Mouse (Mus musculus) embryo, embryonic 9.5 days (tissue): ENCODE data around the gene Tmem248.

ENCODE experiments used
- DNase-seq: peaks from one replicate; pipeline ENCODE4 v3.0.0-alpha.2; 2017; ENCODE audit errors: extremely low spot score

Gene Tmem248

DNA sequence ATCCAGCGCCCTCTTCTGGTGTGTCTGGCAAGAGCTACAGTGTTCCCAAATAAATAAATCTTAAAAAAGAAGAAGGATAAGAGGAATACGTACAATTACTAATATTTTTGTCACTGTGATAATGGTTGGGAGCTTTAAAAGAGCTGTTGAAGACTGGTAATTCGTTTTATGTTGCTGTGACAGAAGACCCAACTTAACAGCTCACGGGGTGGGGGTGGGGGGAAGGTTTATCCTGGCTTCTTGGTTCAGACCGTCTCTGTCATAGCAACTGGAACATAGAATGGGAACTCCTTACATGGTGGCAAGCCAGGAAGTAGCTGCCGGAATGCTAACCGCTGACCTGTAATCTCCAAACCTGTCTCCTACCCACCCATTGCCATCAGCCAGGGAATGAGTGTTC lies at the start of gene Tmem248:
Gene Tmem248 (plus strand): TSS at position 301 of the 400 bp plus-strand sequence.
- no peak for DNase-seq

DNA sequence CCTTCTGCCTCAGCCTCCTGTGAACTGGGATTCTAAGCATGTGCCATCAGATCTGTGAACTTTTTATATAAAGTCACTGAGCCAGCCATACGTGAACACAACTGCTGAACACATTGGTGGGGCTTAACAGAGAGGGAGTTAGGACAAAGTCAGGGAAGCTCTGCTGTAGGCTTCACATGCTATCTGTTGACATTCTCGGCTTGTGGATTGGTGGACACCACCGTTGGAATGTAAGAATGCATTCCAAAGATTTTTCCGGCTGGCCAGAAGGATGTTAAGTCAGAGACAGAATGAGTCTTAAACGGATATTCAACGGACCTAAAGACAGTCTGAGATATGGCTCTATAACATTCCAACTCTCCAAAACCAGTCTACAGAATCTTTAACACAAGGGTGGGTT lies 47.8 kb upstream of the Tmem248 start:
- DNase-seq, result no peak

DNA sequence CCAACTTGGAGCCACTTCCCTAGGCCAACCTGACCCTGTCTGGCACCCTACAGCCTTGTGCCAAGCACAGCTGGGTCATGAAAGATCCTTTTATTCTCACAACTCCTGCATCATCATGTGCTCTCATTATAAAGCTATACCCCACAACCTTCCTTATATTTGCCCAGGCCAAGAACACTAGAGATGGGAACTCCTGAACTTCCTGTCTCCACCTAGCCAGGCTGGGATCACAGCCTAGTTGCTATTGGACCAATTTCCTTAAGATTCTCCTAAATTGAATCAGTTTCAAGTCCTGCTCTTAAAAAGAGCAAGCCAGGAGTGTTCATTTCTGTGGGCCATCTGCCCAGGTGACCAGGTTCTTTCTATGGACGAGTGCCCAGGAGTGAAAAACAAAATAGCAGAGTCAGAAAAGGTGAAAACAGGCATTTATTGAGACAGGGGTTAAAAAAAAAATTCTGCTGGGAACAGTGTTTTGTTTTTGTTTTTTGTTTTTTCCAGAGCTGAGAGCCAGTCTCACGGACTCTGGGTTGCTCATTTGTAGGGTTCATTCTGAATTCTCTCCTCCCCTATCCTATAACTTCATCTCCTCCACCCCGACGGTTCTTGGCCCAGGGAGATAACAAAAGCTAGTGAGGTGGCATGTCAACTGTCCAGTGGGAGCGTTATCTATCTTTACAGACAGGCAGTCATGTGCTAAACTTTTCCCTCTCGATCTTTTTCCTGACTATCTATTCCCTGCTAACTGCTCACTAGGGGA lies 46.0 kb upstream of the Tmem248 start:
- no peak for DNase-seq

DNA sequence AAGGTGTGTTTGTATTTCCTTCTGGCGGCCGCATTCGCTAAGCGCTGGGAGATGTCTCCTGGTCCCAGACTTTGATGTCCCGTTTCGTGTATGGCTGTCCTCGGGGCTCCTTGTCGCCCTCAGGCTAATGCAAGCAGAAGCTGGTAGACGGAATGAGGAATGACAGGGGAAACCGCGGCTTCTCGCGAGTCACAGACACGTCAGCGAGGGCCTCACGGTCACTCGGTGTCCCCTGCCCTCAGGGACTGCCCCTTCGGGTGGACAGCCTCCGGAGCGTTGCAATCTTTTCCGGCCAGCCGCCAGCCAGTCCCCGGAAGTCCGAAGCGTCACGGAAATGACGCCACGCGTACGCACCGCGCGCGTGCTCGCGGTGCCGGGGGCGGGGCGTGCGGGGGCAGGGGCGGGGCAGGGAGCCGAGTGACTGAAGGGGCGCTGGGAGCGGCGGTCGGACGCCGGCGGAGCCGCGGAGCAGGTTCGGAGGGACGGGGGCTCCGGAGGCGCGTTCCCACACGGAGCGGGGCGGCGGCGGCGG lies 45.4 kb upstream of the Tmem248 start, which contains the start of gene Rabgef1:
Gene Rabgef1 (plus strand): TSS at position 376 of the 532 bp plus-strand sequence.
- peak; percentile 95 for DNase-seq

DNA sequence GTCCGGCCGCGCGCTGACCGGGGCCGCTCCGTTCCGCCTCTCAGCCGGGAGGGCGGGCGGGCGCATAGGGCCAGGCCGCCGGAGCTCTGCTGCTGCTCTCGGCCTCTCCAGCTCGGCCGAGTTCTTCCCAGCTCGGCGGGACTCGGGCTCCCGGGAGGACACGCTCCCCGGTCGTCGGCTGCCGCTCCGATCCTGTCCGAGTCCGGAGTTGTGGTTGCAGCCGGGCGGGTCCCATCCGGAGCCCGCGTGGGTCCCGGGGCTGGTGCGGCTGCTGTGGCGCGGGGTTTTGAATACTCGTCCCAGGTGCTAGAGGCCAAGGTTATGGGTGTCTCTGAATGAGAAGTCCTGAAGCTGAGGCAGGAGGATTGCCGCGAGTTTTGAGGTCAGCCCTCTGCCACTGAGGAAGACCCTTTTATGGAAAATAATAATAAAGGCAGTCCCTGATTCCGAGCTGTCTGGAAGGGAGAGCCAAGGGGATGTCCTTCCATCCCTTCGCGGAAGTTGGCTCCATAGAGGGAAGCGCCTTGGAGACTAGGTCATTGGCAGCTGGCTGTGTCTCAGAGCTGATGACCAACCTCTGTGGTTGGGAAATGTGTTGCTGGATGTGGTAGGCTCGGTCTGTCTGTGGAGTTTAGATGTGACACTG lies 44.8 kb upstream of the Tmem248 start:
- no peak for DNase-seq

DNA sequence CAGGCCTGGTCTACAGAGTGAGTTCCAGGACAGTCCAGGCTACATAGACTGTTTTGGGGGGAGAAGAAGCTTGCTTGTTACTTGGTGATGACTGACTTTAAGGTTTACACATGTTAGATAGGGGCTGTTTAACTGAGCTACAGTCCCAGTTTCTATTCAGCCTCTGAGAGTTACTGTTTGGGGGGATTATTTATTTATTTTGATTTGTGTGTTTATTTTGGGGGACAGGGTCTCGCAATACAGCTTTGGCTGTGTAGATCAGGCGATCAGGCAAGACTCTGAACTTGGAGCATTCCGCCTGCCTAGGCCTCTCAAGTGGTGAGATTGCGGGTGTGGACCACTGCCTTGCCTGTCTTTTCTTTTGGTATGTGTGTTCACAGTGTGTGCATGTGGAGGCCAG lies 43.9 kb upstream of the Tmem248 start:
- DNase-seq, result no peak

DNA sequence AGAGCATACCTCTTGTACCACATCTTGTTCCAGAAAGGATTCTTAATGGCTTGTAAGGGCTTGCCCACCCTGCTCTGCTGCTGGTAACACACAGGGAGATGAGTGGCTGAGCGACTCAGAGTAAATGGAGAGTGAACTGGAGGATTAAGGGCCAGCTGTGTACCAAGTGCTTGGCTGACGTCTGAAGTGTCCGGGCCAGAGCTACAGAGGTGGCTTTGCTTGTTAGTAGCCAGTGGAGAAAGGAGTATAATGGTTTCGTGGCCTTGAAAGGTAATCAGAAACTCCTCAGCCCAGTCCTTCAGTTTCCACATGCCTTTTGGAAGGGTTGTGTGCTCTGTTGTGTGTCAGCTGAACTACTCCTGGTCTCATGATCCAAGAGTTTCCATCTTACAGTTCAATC lies 39.0 kb upstream of the Tmem248 start:
- DNase-seq, result no peak

DNA sequence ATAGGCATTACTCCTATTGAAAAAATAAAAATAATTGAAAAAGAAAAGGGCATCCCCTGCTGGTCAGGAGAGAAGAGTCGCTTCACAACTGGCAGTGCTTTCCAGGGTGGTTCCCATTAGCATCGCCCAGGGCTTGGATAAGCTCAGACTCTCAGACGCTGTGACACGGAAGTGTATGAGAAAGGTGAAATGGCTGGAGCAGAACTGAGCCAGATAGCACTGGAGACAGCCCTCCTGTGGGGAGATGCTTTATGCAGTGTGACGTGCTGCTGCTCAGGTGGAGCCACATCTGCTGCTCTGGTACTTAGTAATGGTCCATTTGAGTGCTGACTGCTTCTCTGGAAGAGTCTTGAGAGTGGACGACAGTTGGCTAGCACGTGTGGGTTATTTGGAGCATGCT lies 36.5 kb upstream of the Tmem248 start:
- no peak for DNase-seq

DNA sequence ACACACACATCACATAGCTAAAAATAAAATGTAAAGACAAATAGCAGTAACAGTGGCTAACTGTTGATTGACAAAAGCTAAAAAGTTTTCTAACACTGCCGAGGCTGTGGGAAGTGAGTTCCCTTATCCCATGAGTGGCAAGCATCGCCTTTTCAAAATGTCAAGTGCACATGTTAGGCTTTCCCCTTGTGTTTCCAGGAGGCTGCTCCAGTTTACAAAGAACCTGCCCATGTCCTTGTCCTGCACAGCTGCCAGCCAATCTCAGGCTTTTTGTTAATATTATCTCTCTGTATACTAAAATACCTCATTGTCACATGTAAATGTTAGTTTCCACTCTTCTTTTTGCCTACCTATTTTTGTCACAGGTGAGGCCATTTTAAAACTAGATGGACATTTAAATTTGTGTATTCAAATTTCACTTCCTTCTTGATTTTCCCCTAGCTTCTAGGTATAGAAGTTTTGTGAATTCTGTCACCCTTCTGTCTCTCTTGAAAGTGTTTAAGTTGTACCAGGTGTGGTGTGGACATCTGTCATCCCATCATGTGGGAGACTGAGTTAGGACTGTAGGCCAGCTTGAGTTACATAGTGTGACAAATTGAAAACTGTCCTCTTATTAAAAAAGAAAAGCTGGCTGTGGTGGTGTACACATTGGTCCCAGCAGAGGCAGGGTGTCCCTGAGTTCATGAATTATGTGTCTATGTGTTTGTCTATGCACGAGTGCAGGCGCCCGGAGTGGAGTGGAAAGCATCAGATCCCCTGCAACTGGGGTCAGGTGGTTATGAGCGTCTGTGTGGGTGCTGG lies 34.9 kb upstream of the Tmem248 start:
- no peak for DNase-seq

DNA sequence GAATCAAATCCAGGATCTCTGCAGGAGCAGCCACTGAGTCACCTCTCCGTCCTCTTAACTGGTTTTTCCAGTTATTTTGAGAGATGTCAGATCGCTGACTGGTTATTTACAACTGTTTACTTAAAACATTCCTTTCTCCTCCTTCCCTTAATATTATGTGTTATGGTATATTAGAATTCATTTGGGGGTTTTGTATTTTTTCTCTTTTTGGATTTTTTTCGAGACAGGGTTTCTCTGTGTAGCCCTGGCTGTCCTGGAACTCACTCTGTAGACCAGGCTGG lies 34.4 kb upstream of the Tmem248 start:
- DNase-seq, result no peak

DNA sequence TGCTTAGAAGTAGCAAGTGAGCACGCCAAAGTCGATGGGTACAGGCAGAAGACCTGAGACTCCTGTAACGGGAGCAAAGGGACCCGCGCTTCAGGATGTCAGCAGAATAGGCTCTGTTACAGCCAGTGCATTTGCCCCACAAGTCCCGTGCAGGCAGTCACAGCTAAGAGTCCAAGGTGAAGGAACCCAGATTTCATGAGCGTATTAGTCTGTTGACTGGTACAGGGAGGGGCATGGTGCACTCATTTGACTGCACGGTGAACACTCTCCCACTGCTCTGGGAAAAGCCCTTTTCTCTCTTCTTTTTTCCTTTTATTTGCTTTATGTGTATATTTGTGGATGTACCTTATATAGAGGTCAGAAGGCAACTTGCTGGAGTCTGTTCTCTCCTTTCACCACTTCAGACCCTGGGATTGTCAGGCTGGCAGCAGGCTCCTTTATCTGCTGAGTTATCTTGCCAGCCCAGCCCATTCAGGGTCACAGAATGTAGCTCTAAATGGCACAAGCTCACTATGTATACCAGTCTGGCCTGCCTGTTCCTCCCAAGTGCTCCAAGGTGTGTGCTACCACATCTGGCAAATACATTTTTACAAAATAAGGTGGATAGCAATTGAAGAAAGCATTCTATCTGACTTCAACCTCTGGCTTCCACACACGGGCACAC lies 32.6 kb upstream of the Tmem248 start:
- DNase-seq, result no peak

DNA sequence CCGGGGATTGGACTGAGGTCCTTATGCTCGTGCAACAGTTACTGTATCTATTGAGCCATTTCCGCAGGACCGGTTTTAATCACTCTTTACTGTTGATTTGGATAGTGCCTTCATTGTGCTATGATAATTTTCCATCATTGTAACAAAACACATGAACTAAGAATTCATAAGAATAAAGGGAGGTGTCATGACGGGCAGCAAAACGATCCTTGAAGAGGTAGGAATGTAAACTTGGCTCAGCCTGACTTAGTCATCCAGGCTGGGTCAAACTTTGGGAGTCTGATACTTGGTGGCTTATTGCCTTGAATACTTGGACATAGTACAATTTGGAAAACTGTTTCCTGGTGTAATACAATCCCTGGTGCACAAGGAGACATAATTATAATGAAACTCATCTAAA lies 31.6 kb upstream of the Tmem248 start:
- no peak for DNase-seq

DNA sequence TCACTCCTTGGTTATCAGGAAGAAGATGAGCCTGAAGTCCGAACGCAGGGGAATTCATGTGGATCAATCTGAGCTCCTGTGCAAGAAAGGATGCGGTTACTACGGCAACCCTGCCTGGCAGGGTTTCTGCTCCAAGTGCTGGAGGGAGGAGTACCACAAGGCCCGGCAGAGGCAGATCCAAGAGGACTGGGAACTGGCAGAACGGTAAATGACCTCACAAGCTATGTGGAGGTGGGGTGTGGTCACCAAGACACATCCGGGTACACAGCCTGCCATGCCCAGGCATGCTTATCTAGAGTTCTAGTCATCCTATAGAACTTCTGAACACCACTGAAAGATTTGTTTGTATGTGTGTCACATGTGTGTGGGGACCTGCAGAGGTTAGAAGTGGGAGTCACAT lies 29.5 kb upstream of the Tmem248 start:
- no peak for DNase-seq

DNA sequence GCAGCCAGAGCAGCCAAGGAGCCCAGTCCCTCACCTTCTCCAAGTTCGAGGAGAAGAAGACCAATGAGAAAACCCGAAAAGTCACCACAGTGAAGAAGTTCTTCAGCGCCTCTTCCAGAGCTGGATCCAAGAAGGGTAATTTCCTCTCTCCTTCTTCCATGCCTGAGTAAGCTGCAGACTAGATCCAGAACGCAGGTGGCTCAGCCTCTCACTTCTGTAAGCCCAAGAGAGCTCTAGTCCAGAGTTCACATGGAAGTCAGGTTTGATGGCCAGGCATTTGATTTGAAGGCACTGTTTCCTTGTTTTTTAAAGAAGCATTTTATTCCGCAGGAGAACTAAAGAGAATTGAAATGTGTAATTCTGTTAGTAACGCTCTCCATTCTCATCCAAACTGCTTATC lies 26.0 kb upstream of the Tmem248 start:
- DNase-seq, result no peak

DNA sequence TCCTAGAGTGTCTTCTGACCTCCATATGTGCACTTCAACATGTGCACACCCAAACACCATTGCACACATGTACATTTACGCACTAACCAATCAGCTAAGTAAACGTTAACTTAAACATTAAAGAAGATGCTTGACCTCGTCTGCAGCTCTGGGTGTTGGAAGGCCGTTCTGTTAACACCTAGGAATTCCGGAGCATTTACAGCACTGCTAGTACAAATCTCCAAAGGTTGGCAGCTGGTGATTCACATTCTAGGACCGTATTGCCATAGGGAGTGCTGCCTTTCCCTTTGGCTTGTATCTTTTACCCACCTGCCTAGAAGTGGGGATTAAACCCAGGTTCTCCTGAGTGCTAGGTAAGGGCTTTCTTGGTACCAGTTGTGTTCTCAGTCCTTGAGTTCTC lies 25.0 kb upstream of the Tmem248 start:
- DNase-seq, result no peak

DNA sequence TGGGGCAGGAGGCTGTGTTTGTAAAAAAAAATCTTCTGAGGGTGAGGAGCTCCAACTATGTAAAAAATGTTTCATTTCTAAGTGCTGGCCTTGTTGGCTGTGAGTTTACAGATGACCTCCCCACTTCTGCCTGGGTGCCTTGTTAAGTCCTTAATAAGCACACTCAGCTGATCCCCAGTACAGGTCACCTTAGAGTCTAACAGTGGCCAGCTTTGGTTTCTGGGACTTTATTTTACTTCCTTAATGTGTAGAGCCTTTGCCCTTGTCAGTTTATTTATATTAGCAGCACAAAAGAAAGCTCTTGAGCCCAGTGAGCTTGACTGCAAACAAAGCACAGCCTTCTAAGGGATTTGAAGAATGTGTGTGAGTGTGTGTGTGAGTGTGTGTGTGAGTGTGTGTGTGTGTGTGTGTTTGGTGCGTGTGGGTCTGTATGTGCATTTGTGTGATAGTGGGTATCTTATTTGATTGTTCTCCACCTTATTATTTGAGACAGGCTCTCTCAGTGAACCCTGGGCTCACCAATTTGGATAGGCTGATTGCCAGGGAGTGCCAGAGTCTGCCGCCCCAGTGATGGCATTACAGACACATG lies 24.4 kb upstream of the Tmem248 start:
- no peak for DNase-seq

DNA sequence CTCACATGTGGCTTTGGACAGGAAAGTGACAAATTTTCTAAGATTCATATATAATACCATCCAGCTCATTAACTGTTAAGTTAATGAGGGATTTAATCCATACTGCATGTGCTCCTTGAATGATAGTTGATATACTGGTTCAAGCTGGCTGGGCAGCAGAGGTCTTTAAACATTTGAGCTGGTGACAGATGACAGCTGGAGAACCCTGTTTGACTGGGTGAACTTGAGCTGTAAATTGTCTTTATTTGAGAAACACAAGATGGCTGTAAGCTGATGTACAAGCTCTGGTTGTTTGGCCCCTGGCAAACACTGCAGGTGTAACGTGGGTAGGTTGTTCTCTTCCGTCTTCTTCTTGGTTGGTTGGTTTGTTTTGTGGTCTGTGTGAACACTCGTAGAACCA lies 23.1 kb upstream of the Tmem248 start:
- no peak for DNase-seq

DNA sequence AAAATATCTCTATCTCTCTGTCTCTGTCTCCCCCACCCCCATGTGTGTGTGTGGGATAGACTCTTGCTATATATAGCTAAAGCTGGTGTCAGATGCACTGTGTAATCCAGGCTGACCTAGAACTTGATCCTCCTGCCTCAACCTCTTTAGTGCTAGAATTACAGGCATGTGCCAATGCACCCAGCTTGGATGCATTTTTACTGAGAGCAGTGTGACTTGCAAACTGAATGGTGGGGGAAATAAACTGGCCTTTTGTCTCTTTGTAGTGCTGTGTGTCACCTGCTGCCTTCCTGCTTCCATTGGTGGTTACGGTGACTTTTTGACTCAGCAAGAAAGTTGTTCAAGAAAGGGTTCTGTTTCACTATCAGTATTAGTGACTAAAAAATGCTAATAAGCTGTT lies 20.6 kb upstream of the Tmem248 start:
- DNase-seq, result no peak

DNA sequence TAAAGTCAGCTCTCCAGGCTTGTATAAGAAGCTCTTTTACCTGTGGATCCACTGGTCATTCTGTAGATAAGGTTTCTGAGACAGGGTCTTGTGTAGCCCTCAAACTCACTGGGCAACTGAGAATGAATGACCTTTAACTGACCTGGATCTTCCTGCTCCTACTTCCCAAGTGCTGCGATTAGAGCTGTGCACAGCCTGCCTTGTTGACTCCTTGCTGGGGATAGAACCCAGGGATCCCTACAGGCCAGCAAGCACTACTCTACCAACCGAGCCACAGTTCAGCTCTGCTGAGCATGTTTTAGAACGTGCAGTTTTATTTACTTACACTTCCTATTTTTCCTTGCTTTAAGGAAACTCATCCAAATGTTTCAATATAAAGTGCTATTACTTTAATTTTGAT lies 19.4 kb upstream of the Tmem248 start:
- DNase-seq, result no peak

DNA sequence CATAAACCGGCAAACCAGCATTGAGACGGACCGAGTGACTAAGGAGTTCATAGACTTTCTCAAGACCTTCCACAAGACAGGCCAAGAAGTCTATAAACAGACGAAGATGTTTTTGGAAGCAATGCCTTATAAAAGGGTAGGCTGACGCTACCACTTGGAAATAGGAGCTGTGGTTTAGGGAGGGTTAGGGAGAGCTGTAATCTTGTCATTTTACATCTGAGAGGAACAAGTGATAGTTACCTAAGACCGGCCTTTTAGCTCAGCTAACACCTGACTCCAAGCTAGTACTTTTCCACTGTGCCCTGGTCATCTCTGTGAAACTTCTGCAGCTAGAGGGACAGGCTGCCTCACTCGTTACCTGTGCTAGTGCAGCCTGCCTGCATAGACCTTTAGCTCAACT lies 18.9 kb upstream of the Tmem248 start:
- no peak for DNase-seq

DNA sequence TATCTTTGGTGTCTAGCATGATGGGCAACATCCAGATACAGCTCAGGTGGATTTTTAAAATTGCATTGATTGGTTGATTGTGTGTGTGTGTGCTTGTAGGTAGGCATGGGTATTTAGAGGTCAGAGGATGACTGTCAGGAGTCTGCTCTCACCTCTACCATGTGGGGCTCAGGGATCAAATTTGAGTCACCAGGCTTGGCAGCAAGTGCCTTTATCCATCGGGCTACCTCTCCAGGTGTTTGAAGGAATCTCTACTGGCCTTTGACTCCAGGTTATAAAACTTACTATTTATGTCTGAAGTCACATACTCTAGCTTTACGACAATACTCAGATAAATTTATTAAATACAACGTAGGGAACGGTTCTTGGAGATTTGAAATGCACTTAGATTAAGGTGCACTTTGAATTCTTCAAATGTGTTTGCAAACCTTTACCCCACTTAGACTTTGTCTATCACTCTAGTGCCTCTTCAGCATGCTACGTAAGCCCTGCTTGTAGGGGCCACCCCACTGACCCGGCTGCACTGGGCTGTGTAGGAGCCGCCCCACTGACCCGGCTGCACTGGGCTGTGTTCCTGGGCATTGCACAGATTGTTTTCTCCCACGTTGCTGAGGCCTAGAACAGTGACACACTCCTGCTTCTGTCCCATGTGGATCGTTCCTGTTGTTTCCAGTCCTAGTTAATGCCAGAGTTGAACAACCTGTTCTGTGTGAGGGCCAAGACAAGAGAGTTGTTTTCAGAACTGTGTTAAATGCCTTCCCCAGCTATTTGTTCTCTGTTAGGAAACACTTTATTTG lies 16.4 kb upstream of the Tmem248 start:
- DNase-seq, result no peak
